Mouse (Mus musculus) intestine, postnatal 0 days (tissue): ENCODE results near the gene Hyal1. TPM values are rescaled to one million over a fixed set of nuclear protein-coding genes. Genes with fewer than 3 reads are reported as not detected.
A peak's percentile ranks its signal among the peaks of the same experiment; 100 is the strongest.

Experiments used
- ATAC-seq: fragments of 200-750 bp; cut with Nextera tagmentation; 2 replicates; pipeline ENCODE4 v1.8.0; 2017; ENCODE audit warnings: mild to moderate bottlenecking, moderate TSS enrichment, moderate library complexity
- H3K27ac ChIP-seq: fragments of 300-500 bp; sonication (generic); 2 replicates; pipeline ENCODE4 v1.5.1; 2014; ENCODE audit warnings: mild to moderate bottlenecking, low read depth, low read length, moderate library complexity
- H3K27me3 ChIP-seq: fragments of 300-500 bp; sonication (generic); replicated peaks from 2 replicates; pipeline ENCODE4 v1.6.1; 2014; ENCODE audit warnings: low read length, mixed read lengths; ENCODE audit not compliant: control insufficient read depth, insufficient read depth
- H3K36me3 ChIP-seq: fragments of 300-500 bp; sonication (generic); 2 replicates; pipeline ENCODE4 v1.6.1; 2014; ENCODE audit warnings: mild to moderate bottlenecking, moderate library complexity; ENCODE audit not compliant: control insufficient read depth, insufficient read depth
- H3K4me1 ChIP-seq: fragments of 300-500 bp; sonication (generic); replicated peaks from 2 replicates; pipeline ENCODE4 v1.6.1; 2014; ENCODE audit warnings: antibody characterized with exemption, low read length, mixed read lengths; ENCODE audit not compliant: control insufficient read depth, insufficient read depth
- H3K4me2 ChIP-seq: fragments of 300-500 bp; sonication (generic); replicated peaks from 2 replicates; pipeline ENCODE4 v1.6.1; 2014; ENCODE audit warnings: low read depth, mild to moderate bottlenecking, moderate library complexity
- H3K4me3 ChIP-seq: fragments of 300-500 bp; sonication (generic); 2 replicates; pipeline ENCODE4 v1.5.1; 2014; ENCODE audit warnings: low read depth, low read length
- H3K9ac ChIP-seq: fragments of 300-500 bp; sonication (generic); 2 replicates; pipeline ENCODE4 v1.6.1; 2014; ENCODE audit warnings: mild to moderate bottlenecking, low read depth, low read length
- H3K9me3 ChIP-seq: fragments of 300-500 bp; sonication (generic); 2 replicates; pipeline ENCODE4 v1.6.1; 2016; ENCODE audit warnings: mixed run types; ENCODE audit not compliant: control insufficient read depth
- CTCF ChIP-seq: sonication (generic); IDR thresholded peaks from 2 replicates; pipeline ENCODE4 v1.5.1; 2016; ENCODE audit warnings: low read depth, mild to moderate bottlenecking, control low read depth, antibody characterized with exemption, moderate library complexity
- WGBS: fragments of 180-500 bp; shearing (Covaris S2); extraction: QIAGEN DNeasy Blood & Tissue Kit; methylation state at CpG from one replicate; pipeline ENCODE4 v1.1.7; 2014; 5-methylcytosine and 5-hydroxymethylcytosine counted together
- polyA plus RNA-seq: library from polyadenylated mRNA; unstranded; fragments of >200 nt; fragmentation: Nextera tagmentation; extraction: Ambion mirVana; gene quantifications from 2 replicates; pipeline ENCODE4 v1.2.1, GENCODE M21; 2015

The Hyal1 gene
- polyA plus RNA-seq, 1 experiment from 2014 or later: 2.4 TPM

DNA sequence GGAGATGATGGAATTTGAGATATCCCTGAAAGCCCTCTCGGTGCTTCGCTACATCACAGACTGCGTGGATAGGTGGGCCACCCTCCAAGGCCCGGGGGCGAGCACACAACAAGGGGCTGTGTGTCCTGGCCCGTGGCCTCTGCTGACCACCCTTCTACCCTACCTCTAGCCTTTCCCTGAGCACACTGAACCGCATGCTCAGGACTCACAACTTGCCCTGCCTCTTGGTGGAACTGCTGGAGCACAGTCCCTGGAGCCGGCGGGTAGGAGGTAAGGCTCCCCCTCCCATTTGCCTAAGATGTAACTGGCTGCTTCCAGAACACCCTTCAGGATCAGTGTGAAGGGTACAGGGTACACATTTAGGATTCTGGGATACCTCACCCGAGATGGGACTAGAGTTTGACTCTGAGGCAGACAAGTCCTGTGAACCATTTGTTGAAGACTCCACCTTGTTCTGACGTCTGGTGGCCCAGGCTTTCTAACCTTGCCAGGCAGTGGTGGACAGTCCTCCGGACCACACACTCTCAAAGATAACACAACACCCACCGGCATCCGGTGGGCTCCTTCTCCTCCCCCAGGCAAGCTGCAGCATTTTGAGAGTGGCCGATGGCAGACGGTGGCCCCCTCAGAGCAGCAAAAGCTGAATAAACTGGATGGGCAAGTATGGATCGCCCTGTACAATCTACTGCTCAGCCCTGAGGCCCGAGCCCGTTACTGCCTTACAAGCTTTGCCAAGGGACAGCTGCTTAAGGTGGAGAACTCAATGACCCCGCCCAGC, 27.2 kb upstream of the Hyal1 start:
- Histone ChIP-seq H3K36me3 (peaks cover 5% of the 10 kb centered on the region; the same call in 1 of the 2 replicates), H3K4me1 (peaks cover 17% of the 10 kb centered on the region; the same call in 1 of the 2 replicates), H3K27ac (no peak overlapping the region), H3K27me3 (no peaks in the 10 kb centered on the region), H3K4me2 (no peak overlapping the region), H3K9me3 (no peaks in the 10 kb centered on the region), H3K4me3 (no peak overlapping the region), H3K9ac (no peak overlapping the region)
- ATAC-seq: no peak
- TF ChIP-seq CTCF: no peak
- 84% methylated on average over 20 of the region's 20 CpGs for WGBS

DNA sequence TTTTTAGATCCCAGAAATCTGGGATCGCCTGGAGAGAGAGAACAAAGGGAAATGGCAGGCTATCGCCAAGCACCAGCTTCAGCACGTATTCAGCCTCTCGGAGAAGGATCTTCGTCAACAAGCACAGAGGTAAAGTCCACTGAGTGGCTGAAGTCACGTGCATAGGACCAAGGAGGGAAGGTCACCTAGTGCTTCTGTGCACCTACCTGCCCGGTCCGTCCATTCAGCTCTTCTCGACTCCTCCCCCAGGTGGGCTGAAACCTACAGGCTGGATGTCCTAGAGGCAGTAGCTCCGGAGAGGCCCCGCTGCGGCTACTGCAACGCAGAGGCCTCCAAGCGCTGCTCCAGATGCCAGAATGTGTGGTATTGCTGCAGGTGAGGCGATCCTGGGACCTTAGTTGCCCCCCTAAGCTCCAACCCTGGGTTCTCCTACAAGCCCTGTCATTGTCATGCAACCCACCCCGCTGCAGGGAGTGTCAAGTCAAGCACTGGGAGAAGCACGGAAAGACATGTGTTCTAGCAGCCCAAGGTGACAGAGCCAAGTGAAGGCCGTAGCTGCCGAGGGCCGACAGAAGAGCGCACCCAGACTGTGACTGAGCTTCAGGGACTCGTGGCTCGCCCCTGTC, 26.1 kb upstream of the Hyal1 start:
- Histone ChIP-seq H3K4me1 (peaks cover 17% of the 10 kb centered on the region; the same call in 1 of the 2 replicates), H3K4me2 (peak overlapping the region; percentile 86), H3K9ac (peak overlapping the region; percentile 50; the same call in 1 of the 2 replicates), H3K9me3 (no peaks in the 10 kb centered on the region), H3K36me3 (no peaks in the 10 kb centered on the region; the same call in 1 of the 2 replicates), H3K27ac (peak overlapping the region; percentile 73), H3K4me3 (peak overlapping the region; percentile 41), H3K27me3 (no peaks in the 10 kb centered on the region)
- no peak for TF ChIP-seq CTCF
- 31% methylated on average over 23 of the region's 23 CpGs for WGBS
- ATAC-seq: no peak

DNA sequence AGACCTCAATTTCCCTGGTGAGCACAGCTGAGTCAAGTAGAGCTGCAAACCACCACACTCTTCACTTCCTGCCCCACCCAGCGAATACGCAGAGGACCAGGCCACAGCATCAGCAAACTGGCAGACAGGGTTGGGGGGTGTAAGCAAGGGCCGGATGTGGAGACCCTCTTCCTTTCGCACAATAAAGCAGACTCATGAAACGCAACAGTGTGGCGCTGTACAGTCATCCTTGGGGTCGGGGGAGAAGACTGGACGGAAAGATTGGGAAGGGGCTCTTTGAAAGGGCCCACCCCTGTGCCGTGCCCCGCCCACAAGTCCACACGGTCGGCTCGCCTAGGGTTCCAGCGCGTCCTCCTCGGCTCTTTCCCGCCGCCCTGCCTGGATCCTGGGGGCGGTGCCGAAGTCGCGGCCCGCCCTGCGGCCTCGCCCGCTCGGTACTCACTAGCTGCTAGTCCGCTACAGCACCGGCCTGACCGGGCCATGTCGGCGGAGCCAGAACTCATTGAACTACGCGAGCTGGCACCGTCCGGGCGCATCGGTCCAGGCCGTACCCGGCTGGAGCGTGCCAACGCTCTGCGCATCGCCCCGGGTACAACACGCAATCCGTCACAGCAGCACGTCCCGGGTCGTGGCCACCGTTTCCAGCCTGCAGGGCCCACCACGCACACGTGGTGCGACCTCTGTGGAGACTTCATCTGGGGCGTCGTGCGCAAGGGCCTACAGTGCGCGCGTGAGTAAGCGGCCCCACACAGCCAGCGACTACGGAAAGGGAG, 25.4 kb upstream of the Hyal1 start, which contains the start of gene Rassf1:
Gene Rassf1 (plus strand): TSS at position 439 of the 773 bp plus-strand sequence.
- Histone ChIP-seq H3K9me3 (no peaks in the 10 kb centered on the region), H3K36me3 (no peaks in the 10 kb centered on the region; the same call in 1 of the 2 replicates), H3K4me1 (peaks cover 17% of the 10 kb centered on the region; the same call in 1 of the 2 replicates), H3K4me2 (peak within 1 kb of the TSS; percentile 86), H3K27me3 (no peaks in the 10 kb centered on the region), H3K4me3 (peak within 1 kb of the TSS; percentile 41), H3K27ac (peak within 1 kb of the TSS; percentile 73), H3K9ac (peak within 1 kb of the TSS; percentile 50)
- TF ChIP-seq CTCF: peak; percentile 2; the same call in 1 of the 2 replicates
- 0 out of 2 replicates have a peak, but pooled peaks have one; percentile 13 for ATAC-seq
- WGBS: 2% methylated on average over 62 of the region's 63 CpGs

DNA sequence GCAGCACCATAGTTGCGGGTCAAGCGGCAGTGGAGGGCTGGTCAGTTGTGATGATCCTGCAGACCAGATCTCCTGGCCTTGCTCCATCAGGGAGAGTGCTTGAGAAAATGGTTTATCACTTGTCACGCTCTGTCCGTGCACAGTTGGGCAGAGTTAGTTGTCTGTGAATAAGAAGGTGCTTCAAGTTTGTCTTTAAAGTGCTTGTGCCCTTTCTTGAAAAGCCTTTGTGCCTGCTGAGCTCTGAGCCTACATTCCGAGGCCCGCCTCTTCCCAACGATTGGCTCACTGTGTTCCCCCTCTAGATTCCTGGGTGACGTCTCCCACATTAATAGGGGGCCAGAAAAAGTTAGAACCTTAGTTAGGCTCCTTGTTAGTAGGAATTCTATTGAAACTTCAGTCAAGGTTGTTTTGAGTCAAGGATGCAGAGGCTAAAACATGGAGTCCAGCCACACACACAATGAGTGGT, 24.8 kb upstream of the Hyal1 start:
- Histone ChIP-seq H3K27me3 (no peaks in the 10 kb centered on the region), H3K4me3 (peak overlapping the region; percentile 41), H3K9me3 (no peaks in the 10 kb centered on the region), H3K36me3 (no peaks in the 10 kb centered on the region; the same call in 1 of the 2 replicates), H3K4me2 (peak overlapping the region; percentile 86), H3K4me1 (peaks cover 17% of the 10 kb centered on the region), H3K9ac (peak overlapping the region; percentile 50), H3K27ac (peak overlapping the region; percentile 66; the same call in 1 of the 2 replicates)
- 21% methylated on average over 8 of the region's 8 CpGs for WGBS
- no peak for TF ChIP-seq CTCF
- no peak for ATAC-seq

DNA sequence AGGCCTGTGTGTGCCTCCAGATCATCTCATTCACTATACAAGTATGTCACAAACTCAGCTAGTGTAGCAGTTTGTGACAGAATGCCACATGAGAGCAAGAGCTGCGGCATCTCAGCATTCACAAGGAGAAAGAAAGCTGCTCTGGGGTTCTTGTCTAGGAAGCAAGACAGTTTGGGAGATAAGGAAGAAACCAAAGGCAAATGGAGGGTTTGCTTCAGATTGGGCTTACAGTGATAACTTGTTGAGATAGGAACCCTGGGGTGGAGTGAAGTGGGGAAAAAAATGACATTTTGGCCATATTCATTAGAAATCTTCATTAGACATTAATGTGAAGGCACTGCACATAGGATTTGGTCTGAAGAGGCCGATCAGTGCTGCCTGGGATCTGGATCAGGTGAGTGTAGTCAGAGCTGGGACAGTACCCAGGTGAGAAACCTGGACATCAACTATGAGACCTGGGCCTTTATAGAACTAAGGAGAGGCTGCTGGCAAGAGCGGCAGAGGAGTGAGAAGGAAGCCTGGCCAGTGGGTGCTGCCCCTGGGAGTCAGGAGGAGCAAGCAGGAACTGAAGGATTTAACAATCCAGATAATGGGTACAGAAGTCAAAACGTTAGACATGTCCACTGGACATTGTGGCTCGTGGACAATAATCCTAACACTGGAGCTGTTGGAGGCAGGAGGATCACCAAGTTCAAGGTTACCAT, 23.9 kb upstream of the Hyal1 start:
- Histone ChIP-seq H3K4me2 (peak overlapping the region; percentile 77), H3K9me3 (no peaks in the 10 kb centered on the region), H3K4me3 (no peak overlapping the region), H3K9ac (no peak overlapping the region), H3K4me1 (peaks cover 17% of the 10 kb centered on the region), H3K36me3 (peaks cover 9% of the 10 kb centered on the region), H3K27me3 (no peaks in the 10 kb centered on the region), H3K27ac (no peak overlapping the region)
- 72% methylated on average over 5 of the region's 5 CpGs for WGBS
- ATAC-seq: no peak
- no peak for TF ChIP-seq CTCF
